Mouse (Mus musculus) left cerebral cortex, adult 2 months (tissue): Measurements from ENCODE around the gene Noxo1. TPM values are rescaled to one million over a fixed set of nuclear protein-coding genes. Genes with fewer than 3 reads are reported as not detected.
"Not testable (repeated sequence)": the region's sequence is repeated elsewhere in the genome, so short reads cannot be mapped to it uniquely, and the experiment has no call there.

Experiments
- DNase-seq, 2 experiments: peaks; one replicate each; pipeline ENCODE4 v3.0.0; 2021 to 2022; ENCODE audit warnings: low spot score in 2 of 2, mixed read lengths in 1 of 2; ENCODE audit errors: extremely low spot score in 1 of 2
- H3K27ac ChIP-seq: fragments of 200-600 bp; 2 replicates; pipeline ENCODE4 v1.8.1; 2022
- H3K4me3 ChIP-seq: fragments of 200-600 bp; 2 replicates; pipeline ENCODE4 v1.8.1; 2022
- CTCF ChIP-seq: fragments of 200-600 bp; IDR thresholded peaks from 2 replicates; pipeline ENCODE4 v1.8.1; 2022; ENCODE audit warnings: antibody characterized with exemption, mild to moderate bottlenecking, moderate library complexity
- intact Hi-C: fragments of 180-260 bp; cut with DNase I; formaldehyde crosslinking; loops from one replicate; pipeline ENCODE4 v1.15.1; 2025
- total RNA-seq, 2 experiments: library from RNA; stranded (reverse); gene quantifications; 2 replicates each; pipeline ENCODE4 v1.2.3; 2021

Noxo1 gene
- total RNA-seq, 2 experiments from 2014 or later, result 3.2 to 3.9 TPM

DNA sequence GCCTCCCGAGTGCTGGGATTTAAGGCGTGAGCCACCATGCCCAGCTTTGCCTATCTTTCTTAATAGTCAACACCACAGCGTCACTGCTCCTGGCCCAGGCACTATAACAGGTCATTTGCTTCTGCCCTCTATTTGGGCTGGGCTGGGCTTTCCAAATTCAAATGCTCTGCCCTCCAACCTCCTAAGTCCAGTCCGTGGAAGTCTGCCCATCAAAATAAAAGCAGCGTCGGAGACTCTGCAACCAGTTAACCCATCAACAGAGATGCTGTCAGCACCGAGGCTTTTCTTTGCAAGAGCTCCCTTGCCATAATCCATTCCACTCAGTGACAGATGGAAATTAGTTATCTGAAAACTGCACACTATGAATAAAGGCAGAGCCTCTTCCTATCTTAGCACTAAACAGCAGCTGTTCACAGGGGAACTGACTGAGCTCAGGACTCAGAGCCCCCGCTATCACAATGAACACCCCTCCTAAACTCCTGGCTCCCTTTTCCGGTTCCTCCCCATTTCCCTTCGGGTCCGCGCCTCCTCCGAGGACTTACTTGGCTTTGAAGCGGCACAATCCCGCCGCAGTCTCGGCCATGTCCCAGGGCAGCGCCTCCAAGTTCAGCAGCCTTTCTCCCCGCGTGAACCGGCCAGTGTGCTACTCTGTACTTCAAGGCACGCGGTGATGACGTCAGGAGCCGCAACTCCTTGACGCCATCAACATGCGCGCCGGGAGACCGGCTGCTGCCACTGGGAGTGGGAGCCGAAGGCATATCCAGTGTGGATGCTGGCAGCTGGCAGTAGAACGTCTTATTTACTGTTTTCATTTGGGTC lies 11.2 kb downstream of the Noxo1 start, which contains the start of gene Tbl3:
Tbl3 (minus strand) TSS at position 679 of the 819 bp plus-strand sequence.
- peak; percentile 93 to 98 for DNase-seq
- no peak for TF ChIP-seq CTCF
- peak within 1 kb of the TSS; percentile 94 for H3K4me3 ChIP-seq
- peak within 1 kb of the TSS; percentile 65 for H3K27ac ChIP-seq
- intact Hi-C loops, result no loop called here

- intact Hi-C loops, result no loop called here
- DNase-seq, result no peak
- TF ChIP-seq CTCF, result no peak
- H3K27ac ChIP-seq, result peak overlapping the region; percentile 65
- H3K4me3 ChIP-seq, result peak overlapping the region; percentile 94
Measured at GRCm38 (mm10) chr17:24707801-24708425, 11.9 kb downstream of the Noxo1 start.

DNA sequence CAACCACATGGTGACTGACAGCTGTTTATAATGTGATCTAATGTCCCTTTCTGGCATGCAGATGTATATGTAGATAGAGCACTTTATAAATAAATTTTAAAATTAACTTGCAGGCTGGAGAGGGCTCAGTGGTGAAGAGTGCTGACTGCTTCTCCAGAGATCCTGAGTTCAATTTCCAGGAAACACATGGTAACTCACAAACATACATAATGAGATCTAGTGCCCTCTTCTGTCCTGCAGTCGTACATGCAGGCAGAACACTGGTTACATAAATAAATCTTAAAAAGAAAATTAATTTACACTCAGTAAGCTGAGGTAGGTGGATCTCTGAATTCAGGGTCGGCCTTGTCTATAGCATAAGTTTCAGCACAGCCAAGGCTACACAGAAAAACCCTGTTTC lies 12.6 kb downstream of the Noxo1 start:
- DNase-seq, result no peak
- Histone ChIP-seq H3K27ac (no peak overlapping the region), H3K4me3 (no peak overlapping the region)
- TF ChIP-seq CTCF, result peak; percentile 60
- intact Hi-C loops, result no loop called here

DNA sequence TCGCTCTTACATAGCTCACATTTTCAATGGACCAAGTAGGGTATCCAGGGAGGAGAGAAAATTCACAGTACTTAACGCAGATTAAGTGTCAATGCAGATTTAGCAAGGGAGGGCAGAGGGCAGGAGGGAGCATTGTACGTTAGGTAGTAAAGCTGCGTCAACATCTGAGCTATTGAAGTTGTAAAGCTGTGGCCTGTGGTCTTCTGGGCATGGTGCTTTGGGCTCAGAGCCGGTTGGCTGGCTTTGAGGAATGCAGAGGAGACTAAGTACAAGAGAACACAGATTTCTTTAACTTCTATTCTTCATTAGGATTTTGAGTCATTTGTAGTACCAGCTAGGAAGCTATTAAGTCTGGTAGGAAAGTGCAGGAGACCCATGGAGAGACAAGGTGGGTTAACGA lies 19.5 kb downstream of the Noxo1 start:
- no peak overlapping the region for H3K4me3 ChIP-seq
- DNase-seq, result no peak
- H3K27ac ChIP-seq, result no peak overlapping the region
- intact Hi-C loops, result no loop called here
- no peak for TF ChIP-seq CTCF

DNA sequence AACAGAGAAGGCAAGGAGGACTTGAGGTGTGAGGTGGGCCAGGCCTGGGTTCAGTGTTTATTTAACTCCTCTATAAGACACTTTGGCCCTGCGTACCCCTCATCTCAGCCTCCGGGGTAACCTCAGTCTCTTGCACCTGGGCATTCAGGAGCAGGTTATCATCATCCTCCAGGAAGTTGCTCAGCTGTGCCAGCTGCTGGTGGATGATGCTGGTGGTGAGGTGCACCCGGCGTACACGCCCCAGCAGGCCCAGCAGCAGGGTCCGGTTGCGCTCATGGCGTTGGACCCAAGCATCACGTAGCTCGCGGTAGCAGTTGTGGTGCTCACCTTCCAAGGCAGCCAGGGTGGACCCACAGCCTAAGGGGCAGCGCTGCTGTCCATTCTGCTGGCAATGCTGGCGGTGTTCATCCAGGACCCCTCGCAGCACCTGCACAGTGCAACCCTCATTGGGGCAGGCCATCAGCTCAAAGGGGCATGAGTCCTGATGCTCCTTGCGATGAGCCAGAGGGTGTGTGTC lies 20.2 kb downstream of the Noxo1 start:
- DNase-seq, result no peak
- intact Hi-C loops, result no loop called here
- Histone ChIP-seq H3K27ac (no peak overlapping the region), H3K4me3 (no peak overlapping the region)
- no peak for TF ChIP-seq CTCF

DNA sequence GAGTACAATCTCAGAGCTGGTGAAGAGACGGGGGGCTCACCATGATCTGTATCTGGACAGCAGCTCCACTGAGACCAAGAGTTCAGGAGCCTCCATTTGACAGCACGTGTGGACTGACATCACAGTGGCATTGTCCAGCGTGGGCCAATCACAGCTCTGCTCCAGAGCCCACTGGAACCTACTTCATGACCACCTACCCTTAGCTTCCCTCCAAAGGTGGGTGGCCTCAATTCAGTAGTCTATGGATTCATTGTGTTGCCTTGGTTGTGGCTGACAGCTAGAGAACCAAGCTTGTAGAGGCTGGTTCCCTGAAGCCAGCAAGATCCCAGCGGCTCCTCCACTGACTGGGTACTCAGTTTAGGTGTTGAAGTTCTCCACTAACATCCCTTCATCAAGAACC lies 21.9 kb downstream of the Noxo1 start, which contains the start of the genes Rnf151 and Rps2:
Rnf151 (minus strand) TSS at position 121 of the 400 bp plus-strand sequence.
Rps2 (plus strand) TSS at position 174 of the 400 bp plus-strand sequence.
- Histone ChIP-seq H3K4me3 (peak within 1 kb of the TSS; percentile 77; the same call in 1 of the 2 replicates), H3K27ac (no peak within 1 kb of the TSS)
- no peak for TF ChIP-seq CTCF
- DNase-seq, result no peak
- intact Hi-C loops, result no loop called here

DNA sequence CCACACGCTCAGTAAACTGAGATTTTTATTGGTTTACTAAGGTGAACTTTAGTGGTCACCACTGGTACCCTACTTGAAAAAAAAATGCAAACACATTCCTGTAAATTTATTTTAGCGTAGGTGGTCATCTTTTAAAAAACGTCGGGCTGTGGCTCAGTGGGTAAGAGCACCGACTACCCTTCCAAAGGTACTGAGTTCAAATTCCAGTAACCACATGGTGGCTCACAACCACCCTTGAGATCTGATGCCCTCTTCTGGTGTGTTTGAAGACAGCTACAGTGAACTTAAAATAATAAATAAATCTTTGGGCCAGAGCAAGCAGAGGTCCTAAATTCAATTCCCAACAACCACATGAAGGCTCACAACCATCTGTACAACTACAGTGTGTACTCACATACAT lies 22.9 kb downstream of the Noxo1 start:
- H3K27ac ChIP-seq, intact Hi-C loops, DNase-seq: not testable (repeated sequence)
- peak; percentile 3 for TF ChIP-seq CTCF
- H3K4me3 ChIP-seq, result peak overlapping the region; percentile 77

DNA sequence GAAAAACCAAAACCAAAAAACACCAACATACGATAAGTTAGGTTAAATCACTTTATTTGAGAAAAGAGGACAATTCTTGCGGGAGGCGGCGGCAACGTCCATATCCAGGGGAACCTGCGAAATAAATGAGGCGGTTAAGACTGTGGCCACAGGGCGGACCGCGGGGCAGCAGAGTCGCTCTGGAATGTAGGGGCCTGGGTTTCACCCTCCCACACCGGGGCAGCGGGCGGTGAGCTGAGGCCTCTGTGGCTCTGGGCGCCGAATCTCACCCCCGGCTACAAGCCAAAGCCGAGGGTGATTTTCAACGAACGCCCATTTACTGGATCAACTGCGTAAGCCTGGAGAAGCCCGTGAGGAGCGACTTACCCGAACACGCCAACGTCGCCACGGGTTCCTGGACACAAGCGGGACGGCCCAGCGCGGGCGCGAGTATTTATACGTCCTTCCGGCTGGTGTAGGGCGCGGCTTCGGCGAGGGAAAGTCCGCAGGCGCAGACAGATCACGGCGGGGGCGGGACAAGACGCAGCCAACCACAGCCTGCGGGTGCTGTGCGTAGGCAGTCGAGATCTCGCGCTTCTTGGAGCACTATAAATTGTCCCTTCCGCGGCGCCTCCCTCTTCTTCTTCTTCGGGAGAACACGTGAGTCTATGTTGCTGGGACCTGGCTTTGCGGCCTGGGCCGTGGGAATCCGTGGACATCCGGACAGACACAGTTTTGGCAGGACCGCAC lies 23.6 kb downstream of the Noxo1 start:
- Histone ChIP-seq H3K27ac (peak overlapping the region; percentile 88), H3K4me3 (peak overlapping the region; percentile 77)
- no peak; the same call in 1 of the 2 replicates for TF ChIP-seq CTCF
- DNase-seq, result peak; percentile 98 to 99
- intact Hi-C loops, result no loop called here

DNA sequence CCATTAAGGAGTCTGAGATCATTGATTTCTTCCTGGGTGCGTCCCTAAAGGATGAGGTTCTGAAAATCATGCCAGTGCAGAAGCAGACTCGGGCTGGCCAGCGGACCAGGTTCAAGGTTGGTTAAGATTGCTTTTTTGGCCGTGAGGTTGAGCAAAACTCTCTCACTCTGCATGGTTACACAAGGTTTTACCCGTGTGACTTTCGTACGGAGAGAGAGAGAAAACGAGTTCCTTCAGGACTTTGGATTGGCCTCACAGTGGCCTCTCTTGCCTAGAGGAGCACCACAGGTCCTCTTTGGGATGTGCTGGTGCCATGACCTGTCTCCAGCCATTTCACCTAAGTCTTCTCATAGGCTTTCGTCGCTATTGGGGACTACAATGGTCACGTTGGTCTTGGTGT lies 24.6 kb downstream of the Noxo1 start:
- peak in 1 of 2 experiments; percentile 5 for DNase-seq
- Histone ChIP-seq H3K4me3 (peak overlapping the region; percentile 77), H3K27ac (peak overlapping the region; percentile 84)
- intact Hi-C loops, result not testable (repeated sequence)

DNA sequence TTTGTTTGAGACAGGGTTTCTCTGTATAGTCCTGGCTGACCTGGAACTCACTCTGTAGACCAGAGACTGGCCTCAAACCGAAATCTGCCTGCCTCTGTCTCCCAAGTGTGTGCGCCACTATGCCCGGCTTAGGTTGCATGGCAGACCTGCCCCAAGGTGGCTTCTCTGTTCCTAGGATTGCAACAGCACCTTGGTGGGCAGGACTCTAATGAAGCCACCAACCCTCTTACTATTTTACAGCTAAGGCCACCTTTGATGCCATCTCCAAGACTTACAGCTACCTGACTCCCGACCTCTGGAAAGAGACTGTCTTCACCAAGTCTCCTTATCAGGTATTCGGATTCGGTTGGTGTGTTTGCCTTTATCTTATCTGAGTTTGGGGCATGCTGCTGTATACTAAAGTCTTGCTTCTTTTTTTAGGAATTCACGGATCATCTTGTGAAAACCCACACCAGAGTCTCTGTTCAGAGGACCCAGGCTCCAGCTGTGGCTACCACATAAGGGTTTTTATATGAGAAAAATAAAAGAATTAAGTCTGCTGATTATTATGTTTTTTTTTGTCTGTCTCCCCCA lies 25.4 kb downstream of the Noxo1 start:
- H3K4me3 ChIP-seq, result 0 out of 2 replicates have a peak overlapping the region, but pooled peaks have one; percentile 11
- DNase-seq, result peak in 1 of 2 experiments; percentile 7
- intact Hi-C loops, H3K27ac ChIP-seq: not testable (repeated sequence)

DNA sequence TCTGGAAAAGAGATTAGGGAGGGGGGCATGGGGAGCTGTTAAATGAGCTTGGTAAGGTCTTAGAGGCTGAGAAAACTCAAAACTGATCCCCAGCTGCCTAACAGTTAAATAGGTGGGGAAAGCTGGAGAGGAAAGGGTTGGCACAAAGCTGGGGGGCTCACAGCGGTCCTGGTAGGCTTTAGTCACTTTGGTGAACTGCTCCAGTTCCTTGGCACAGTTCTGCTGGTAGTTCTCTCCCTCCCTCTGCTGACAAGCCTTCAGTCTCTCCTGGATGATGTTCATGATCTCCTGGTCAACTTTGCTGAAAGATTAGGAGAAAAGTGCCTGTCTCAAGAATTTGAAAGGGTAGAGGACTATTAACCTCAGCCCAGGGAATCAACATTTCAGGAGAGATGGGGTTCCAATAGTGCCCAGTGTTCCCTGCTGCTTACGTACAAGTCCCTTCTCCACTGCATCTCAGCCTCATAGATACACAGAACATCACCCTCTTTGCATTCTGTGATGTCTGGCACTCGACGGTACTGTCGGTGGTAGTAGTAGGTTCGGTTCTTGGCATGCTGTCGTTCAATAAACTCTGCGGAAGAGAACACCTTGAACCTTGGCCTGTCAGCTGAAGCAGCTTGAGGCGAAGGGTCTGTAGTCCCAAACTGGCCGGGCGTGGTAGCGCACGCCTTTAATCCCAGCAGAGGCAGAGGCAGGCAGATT lies 26.3 kb downstream of the Noxo1 start:
- intact Hi-C loops, result no loop called here
- DNase-seq, result no peak
- no peak for TF ChIP-seq CTCF
- no peak overlapping the region for H3K4me3 ChIP-seq
- H3K27ac ChIP-seq, result no peak overlapping the region
